Mouse (Mus musculus) spleen, adult 2 months (tissue): ENCODE measurements around the gene 2810004N23Rik. TPM values are rescaled to one million over a fixed set of nuclear protein-coding genes. Genes with fewer than 3 reads are reported as not detected.

Experiments used
- DNase-seq, 2 experiments: peaks; one replicate each; pipeline versions ENCODE4 v3.0.0 to v3.0.0-alpha.2; 2012 to 2021; ENCODE audit warnings: low spot score in 2 of 2, low read depth in 1 of 2
- H3K27ac ChIP-seq: fragments of 200-500 bp; 2 replicates; pipeline ENCODE4 v1.5.1; 2012; ENCODE audit warnings: low read length, inconsistent platforms; ENCODE audit not compliant: insufficient read depth
- H3K27me3 ChIP-seq: fragments of 200-500 bp; 2 replicates; pipeline ENCODE4 v1.6.1; 2012; ENCODE audit warnings: mild to moderate bottlenecking, moderate library complexity, low read length, inconsistent platforms; ENCODE audit not compliant: control insufficient read depth, insufficient read depth
- H3K36me3 ChIP-seq: fragments of 200-500 bp; 2 replicates; pipeline ENCODE4 v1.6.1; 2012; ENCODE audit warnings: mild to moderate bottlenecking, low read length, inconsistent platforms; ENCODE audit not compliant: control insufficient read depth, insufficient read depth
- H3K4me1 ChIP-seq: fragments of 200-500 bp; 2 replicates; pipeline ENCODE4 v1.6.1; 2011; ENCODE audit warnings: inconsistent platforms; ENCODE audit not compliant: control insufficient read depth, insufficient read depth, insufficient read length
- H3K4me3 ChIP-seq: fragments of 200-500 bp; 2 replicates; pipeline ENCODE4 v1.5.1; 2011; ENCODE audit warnings: mild to moderate bottlenecking, inconsistent platforms; ENCODE audit not compliant: insufficient read depth, insufficient read length; ENCODE audit errors: extremely low read depth
- CTCF ChIP-seq: fragments of 200-500 bp; IDR thresholded peaks from 2 replicates; pipeline ENCODE4 v1.5.1; 2011; ENCODE audit warnings: mild to moderate bottlenecking, inconsistent platforms; ENCODE audit not compliant: insufficient read depth, insufficient read length, insufficient replicate concordance; ENCODE audit errors: extremely low read depth
- POLR2A ChIP-seq: fragments of 200-500 bp; IDR thresholded peaks from 2 replicates; pipeline ENCODE4 v1.6.1; 2011; ENCODE audit warnings: low read depth, low read length, inconsistent platforms
- WGBS: fragments of 180-500 bp; shearing (Covaris S2); methylation state at CpG from one replicate; pipeline ENCODE4 v1.1.7; 2018; 5-methylcytosine and 5-hydroxymethylcytosine counted together
- polyA plus RNA-seq: library from polyadenylated mRNA; depleted of rRNA; stranded (reverse); fragments of >200 nt; gene quantifications from 2 replicates; pipeline ENCODE4 v1.2.3, GENCODE M21; 2012; rRNA removed

The 2810004N23Rik gene
- polyA plus RNA-seq, 1 experiment = 8.2 TPM

- H3K27me3 ChIP-seq = peaks cover 23% of the 10 kb centered on the region
- H3K27ac ChIP-seq = no peak within 1 kb of the TSS
- DNase-seq = no peak
- TF ChIP-seq CTCF (no peak), POLR2A (no peak)
- H3K4me1 ChIP-seq = peaks cover 16% of the 10 kb centered on the region
- no peaks in the 10 kb centered on the region for H3K36me3 ChIP-seq
- H3K4me3 ChIP-seq = peak within 1 kb of the TSS; percentile 29; the same call in 1 of the 2 replicates
- WGBS = under 1% methylated on average over 28 of the region's 39 CpGs
These were observed 70.2 kb downstream of the 2810004N23Rik start, which contains the start of gene Trim67 for GRCm38 (mm10) chr8:124792708-124793107. TSS of gene Trim67 (plus strand) at chr8:124793092.

DNA sequence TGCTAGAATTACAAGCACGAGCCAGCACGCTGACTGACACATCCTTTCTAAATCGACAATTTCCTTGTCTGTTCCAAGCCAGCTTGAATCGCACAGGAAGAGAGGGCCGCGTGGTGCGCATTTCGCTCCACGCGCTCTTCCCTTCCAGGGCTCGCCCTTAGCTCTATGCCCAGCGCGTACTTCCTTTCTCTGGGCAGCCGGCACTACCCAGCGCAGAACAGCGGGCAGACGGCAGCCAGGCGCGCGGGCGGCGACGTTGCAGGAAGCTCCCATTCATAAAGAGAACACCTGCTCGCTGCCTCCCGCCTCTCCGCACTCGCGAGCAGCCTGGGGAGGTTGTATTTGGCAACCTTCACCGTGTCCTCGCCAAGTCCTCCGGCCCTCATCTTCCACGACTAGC is 70.7 kb downstream of the 2810004N23Rik start:
- H3K36me3 ChIP-seq = no peaks in the 10 kb centered on the region
- peaks cover 16% of the 10 kb centered on the region for H3K4me1 ChIP-seq
- no peak for DNase-seq
- no peak overlapping the region for H3K27ac ChIP-seq
- 1% methylated on average over 32 of the region's 32 CpGs for WGBS
- no peak overlapping the region for H3K4me3 ChIP-seq
- peaks cover 23% of the 10 kb centered on the region for H3K27me3 ChIP-seq
- no peak for TF ChIP-seq CTCF
- TF ChIP-seq POLR2A = no peak

GRCm38 (mm10) chr8:124791751-124792150 is 71.2 kb downstream of the 2810004N23Rik start:
- Histone ChIP-seq H3K36me3 (no peaks in the 10 kb centered on the region), H3K27ac (no peak overlapping the region), H3K4me1 (peaks cover 16% of the 10 kb centered on the region), H3K27me3 (peaks cover 23% of the 10 kb centered on the region), H3K4me3 (no peak overlapping the region)
- WGBS = 60% methylated on average over 4 of the region's 4 CpGs
- no peak for DNase-seq
- TF ChIP-seq POLR2A = no peak
- no peak for TF ChIP-seq CTCF

DNA sequence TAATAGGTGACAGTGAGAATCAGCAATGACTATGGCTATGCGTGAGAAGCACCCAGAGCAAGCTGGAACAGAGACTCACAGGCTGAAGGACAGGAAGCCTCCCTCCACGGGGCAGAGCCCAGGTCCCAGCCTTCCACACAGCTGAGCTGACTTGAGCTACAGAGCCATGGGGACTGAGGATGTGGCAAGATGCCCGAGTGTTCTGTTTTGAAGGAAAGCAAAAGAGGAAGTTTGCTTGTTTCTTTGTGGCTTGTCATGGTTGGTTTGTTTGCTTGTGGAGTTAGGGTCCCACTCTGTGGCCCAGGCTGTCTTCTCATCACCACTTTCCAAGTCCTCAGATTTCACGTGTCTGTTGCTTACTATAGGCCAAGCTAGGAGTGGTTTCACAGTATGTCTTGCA is 72.2 kb downstream of the 2810004N23Rik start:
- H3K36me3 ChIP-seq = no peaks in the 10 kb centered on the region
- WGBS = 23% methylated on average over 4 of the region's 4 CpGs
- peaks cover 23% of the 10 kb centered on the region for H3K27me3 ChIP-seq
- no peak overlapping the region for H3K27ac ChIP-seq
- no peak for DNase-seq
- peaks cover 16% of the 10 kb centered on the region for H3K4me1 ChIP-seq
- TF ChIP-seq CTCF = no peak
- no peak for TF ChIP-seq POLR2A
- no peak overlapping the region for H3K4me3 ChIP-seq

Other genes starting within 250 kb of the 2810004N23Rik start
- 31.6 and 40.7 TPM in 2 replicates for gene 2310022B05Rik, start 199.8 kb downstream of the 2810004N23Rik start, polyA plus RNA-seq
- 18.5 and 21.1 TPM in 2 replicates for gene Ttc13, start 141.1 kb downstream of the 2810004N23Rik start, polyA plus RNA-seq
- gene Arv1, start 141.0 kb downstream of the 2810004N23Rik start, polyA plus RNA-seq = 18.0 and 19.4 TPM in 2 replicates
- 1.2 and 1.5 TPM in 2 replicates for gene Fam89a, start 111.3 kb downstream of the 2810004N23Rik start, polyA plus RNA-seq
- gene Trim67, start 70.0 kb downstream of the 2810004N23Rik start, polyA plus RNA-seq = 0.02 TPM in 1 of 2 replicates, not detected in the other
- 36.0 and 42.5 TPM in 2 replicates for gene Gnpat, start 87 bp downstream of the 2810004N23Rik start, polyA plus RNA-seq
- gene Exoc8, start 34.6 kb upstream of the 2810004N23Rik start, polyA plus RNA-seq = 6.5 and 10.5 TPM in 2 replicates
- 11.2 and 14.5 TPM in 2 replicates for gene Sprtn, start 34.8 kb upstream of the 2810004N23Rik start, polyA plus RNA-seq
- gene Egln1, start 86.2 kb upstream of the 2810004N23Rik start, polyA plus RNA-seq = 12.1 and 15.2 TPM in 2 replicates
- 21.0 and 22.7 TPM in 2 replicates for gene Tsnax, start 149.9 kb upstream of the 2810004N23Rik start, polyA plus RNA-seq
- 1.6 and 1.8 TPM in 2 replicates for gene Disc1, start 191.1 kb upstream of the 2810004N23Rik start, polyA plus RNA-seq